Mouse (Mus musculus): ENCODE data around the gene Rpsa. TPM values are rescaled to one million over a fixed set of nuclear protein-coding genes. Genes with fewer than 3 reads are reported as not detected.

Gene Rpsa
- polyA plus RNA-seq, 1 experiment from 2014 or later: 1,180 TPM

DNA sequence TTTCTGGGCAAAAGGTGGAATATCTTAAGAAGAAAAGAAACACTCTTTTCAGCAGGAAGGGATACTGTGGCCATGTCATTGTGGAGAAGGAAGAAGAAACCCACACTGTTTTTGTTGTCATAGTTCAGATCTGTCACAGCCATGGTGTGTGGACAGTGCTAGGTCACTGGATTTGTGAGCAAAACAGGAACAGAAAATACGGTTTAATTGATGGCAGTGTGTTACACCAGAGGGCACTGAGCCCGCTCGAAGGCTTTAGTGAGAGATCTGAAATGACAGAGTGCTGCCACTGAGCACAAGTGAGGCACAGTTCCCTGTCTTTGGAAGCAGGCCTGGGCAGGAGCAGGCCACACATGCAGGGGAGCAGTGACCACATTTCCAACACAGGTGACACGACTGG lies 9.3 kb upstream of the Rpsa start:
- Histone ChIP-seq H3K4me3 (replicated peaks; ENCODE audit: low read length) (no peak overlapping the region), H3K9ac (no peak overlapping the region), H3K27me3 (ENCODE audit: control insufficient read depth, insufficient read depth, low read length) (no peaks in the 10 kb centered on the region), H3K9me3 (ENCODE audit: control insufficient read depth, low read length) (no peaks in the 10 kb centered on the region), H3K27ac (no peak overlapping the region), H3K4me1 (replicated peaks; ENCODE audit: control insufficient read depth, insufficient read depth, low read length) (no peaks in the 10 kb centered on the region), H3K36me3 (replicated peaks; ENCODE audit: control insufficient read depth, insufficient read depth) (peaks cover 63% of the 10 kb centered on the region), H3K4me2 (replicated peaks) (no peak overlapping the region)
- 94% methylated on average over 4 of the region's 4 CpGs for WGBS
- ATAC-seq (ENCODE audit: low FRiP score): no peak
- DNase-seq (ENCODE audit: low spot score): no peak

DNA sequence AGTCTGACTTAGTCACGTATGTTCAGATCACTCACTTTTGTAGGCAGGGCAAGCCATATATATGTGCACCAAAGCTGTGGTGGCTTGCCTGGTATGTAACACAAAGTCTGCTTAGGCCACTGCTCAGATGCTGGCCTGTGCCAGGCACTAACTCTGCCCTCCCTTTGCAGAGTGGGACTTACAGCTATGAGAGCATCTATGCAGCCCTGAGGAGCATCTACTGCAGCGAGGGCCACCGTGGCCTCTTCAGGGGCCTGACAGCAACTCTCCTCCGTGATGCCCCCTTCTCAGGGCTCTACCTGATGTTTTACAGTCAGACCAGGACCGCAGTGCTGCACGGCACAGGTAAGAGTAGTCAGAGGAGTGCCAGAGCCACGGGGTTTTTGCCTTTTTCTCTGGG lies 7.0 kb upstream of the Rpsa start:
- 92% methylated on average over 7 of the region's 7 CpGs for WGBS
- H3K36me3 ChIP-seq (replicated peaks; ENCODE audit: control insufficient read depth, insufficient read depth): peaks cover 75% of the 10 kb centered on the region

DNA sequence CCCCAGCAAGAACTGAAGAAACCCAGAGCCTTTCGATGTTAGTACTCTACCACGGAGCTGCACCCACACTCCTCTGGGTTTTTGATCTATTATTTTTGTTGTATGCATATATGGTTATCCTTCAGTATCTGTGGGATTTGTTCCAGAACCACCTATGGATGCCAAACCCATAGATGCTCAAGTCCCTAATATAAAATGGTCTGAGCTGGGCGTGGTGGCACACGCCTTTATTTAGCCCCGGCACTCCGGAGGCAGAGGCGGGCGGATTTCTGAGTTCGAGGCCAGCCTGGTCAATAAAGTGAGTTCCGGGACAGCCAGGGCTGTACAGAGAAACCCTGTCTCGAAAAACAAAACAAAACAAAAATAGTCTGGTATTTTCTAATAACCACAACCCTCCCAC lies 621 bp upstream of the Rpsa start:
- 62% methylated on average over 11 of the region's 11 CpGs for WGBS
- Histone ChIP-seq H3K4me3 (replicated peaks; ENCODE audit: low read length) (peak overlapping the region; percentile 100), H3K9ac (peak overlapping the region; percentile 71), H3K36me3 (replicated peaks; ENCODE audit: control insufficient read depth, insufficient read depth) (peaks cover 53% of the 10 kb centered on the region), H3K27me3 (ENCODE audit: control insufficient read depth, insufficient read depth, low read length) (no peaks in the 10 kb centered on the region), H3K4me2 (replicated peaks) (peak overlapping the region; percentile 55), H3K9me3 (ENCODE audit: control insufficient read depth, low read length) (no peaks in the 10 kb centered on the region), H3K4me1 (replicated peaks; ENCODE audit: control insufficient read depth, insufficient read depth, low read length) (peaks cover 11% of the 10 kb centered on the region), H3K27ac (peak overlapping the region; percentile 69)
- ATAC-seq (ENCODE audit: low FRiP score): peak; percentile 12; the same call in 1 of the 2 replicates
- no peak for DNase-seq (ENCODE audit: low spot score)

More for the DNA sequence above, 7.0 kb upstream of the Rpsa start:
- Histone ChIP-seq H3K27ac (no peak overlapping the region), H3K9me3 (ENCODE audit: control insufficient read depth, low read length) (no peaks in the 10 kb centered on the region), H3K4me3 (replicated peaks; ENCODE audit: low read length) (no peak overlapping the region), H3K9ac (no peak overlapping the region), H3K27me3 (ENCODE audit: control insufficient read depth, insufficient read depth, low read length) (no peaks in the 10 kb centered on the region), H3K4me2 (replicated peaks) (no peak overlapping the region), H3K4me1 (replicated peaks; ENCODE audit: control insufficient read depth, insufficient read depth, low read length) (no peaks in the 10 kb centered on the region)
- no peak for ATAC-seq (ENCODE audit: low FRiP score)
- no peak for DNase-seq (ENCODE audit: low spot score)

DNA sequence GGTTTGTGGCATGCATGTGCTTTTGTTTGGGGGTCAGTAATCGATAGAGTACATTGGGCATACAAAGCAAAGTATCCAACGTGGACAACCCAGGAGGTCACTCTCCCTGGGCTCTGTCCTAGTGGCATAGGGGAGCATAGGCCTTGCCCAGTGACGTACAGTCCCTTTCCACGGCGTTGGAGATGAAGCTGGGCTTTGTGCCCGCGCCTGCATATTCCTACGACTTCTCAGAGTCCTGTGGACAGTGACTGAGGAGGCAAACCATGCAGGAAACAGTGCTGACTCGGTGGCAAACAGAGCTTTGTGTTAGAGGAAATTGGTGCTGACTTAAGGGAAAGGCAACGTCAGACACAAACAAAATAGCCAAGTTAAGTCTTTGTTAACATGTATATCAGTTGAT lies 1.8 kb downstream of the Rpsa start:
- Histone ChIP-seq H3K4me3 (replicated peaks; ENCODE audit: low read length) (peak overlapping the region; percentile 100; the same call in 1 of the 2 replicates), H3K27me3 (ENCODE audit: control insufficient read depth, insufficient read depth, low read length) (no peaks in the 10 kb centered on the region), H3K9ac (0 out of 2 replicates have a peak overlapping the region, but pooled peaks have one; percentile 99), H3K36me3 (replicated peaks; ENCODE audit: control insufficient read depth, insufficient read depth) (peaks cover 44% of the 10 kb centered on the region), H3K4me2 (replicated peaks) (peak overlapping the region; percentile 89), H3K27ac (no peak overlapping the region), H3K4me1 (replicated peaks; ENCODE audit: control insufficient read depth, insufficient read depth, low read length) (peaks cover 11% of the 10 kb centered on the region), H3K9me3 (ENCODE audit: control insufficient read depth, low read length) (no peaks in the 10 kb centered on the region)
- no peak for ATAC-seq (ENCODE audit: low FRiP score)
- DNase-seq (ENCODE audit: low spot score): no peak
- WGBS: 77% methylated on average over 10 of the region's 10 CpGs

DNA sequence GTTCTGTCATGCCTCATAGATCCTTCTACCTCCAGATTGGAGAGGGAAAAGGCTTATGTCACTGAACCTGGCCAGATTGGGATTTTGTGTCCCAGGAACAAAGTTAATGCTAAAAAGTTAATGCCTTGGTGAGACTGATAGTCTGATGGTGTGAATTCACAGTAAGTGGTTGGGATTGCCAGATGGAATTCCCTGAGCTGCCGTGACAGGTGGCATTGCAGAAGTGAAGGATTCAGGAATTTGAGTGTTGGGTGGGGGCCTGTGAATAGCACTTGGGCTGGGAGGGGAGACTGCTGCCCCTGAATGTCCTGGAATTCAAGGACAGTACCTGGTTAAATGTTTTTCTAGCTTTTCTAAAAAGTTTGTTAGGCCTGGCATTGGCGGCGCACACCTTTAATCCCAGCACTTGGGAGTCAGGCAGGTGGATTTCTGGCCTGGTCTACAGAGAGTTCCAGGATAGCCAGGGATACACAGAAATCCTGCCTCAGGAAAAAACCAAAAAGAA lies 4.3 kb downstream of the Rpsa start:
- H3K27ac ChIP-seq: no peak overlapping the region
- no peak overlapping the region for H3K4me2 ChIP-seq (replicated peaks)
- H3K9me3 ChIP-seq (ENCODE audit: control insufficient read depth, low read length): no peaks in the 10 kb centered on the region
- no peak for DNase-seq (ENCODE audit: low spot score)
- H3K27me3 ChIP-seq (ENCODE audit: control insufficient read depth, insufficient read depth, low read length): no peaks in the 10 kb centered on the region
- no peak overlapping the region for H3K4me3 ChIP-seq (replicated peaks; ENCODE audit: low read length)
- 93% methylated on average over 3 of the region's 3 CpGs for WGBS
- ATAC-seq (ENCODE audit: low FRiP score): no peak
- no peak overlapping the region for H3K9ac ChIP-seq
- peaks cover 41% of the 10 kb centered on the region for H3K36me3 ChIP-seq (replicated peaks; ENCODE audit: control insufficient read depth, insufficient read depth)
- H3K4me1 ChIP-seq (replicated peaks; ENCODE audit: control insufficient read depth, insufficient read depth, low read length): peaks cover 11% of the 10 kb centered on the region

DNA sequence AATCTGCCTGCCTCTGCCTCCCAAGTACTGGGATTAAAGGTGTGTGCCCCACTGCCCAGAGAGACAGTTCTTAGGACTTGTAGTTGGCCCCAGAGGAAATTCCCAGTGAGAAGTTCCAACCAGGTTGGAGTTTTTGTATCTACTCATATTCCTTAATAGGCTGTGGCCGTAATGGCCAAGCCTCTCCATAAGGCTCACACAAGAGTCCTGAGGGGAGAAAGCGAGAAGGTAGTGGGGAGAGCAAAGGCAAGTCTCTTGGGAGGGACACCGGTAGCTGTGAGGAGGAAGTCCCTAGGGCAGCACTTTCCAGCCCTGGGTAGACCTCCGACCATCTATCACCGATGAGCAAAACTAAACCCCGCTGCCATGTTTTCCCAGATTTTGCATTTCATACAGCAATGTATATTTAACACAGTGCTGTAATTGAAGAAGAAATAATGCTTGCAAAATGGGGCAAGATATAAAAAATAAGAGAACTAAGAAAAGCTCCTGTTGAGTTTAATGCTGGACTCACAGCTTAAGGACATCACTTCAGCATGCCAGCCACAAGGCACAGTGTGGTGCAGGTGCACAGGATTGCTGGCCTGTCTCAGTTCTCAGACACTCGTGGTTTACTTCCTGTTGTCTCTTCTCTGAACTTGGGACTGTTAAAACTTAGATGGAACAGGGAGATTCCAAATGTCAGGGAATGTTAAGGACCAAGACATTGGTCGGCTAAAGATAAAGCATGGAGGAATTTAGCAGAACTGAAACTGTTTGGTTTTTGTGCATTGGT lies 5.7 kb downstream of the Rpsa start:
- H3K4me3 ChIP-seq (replicated peaks; ENCODE audit: low read length): no peak overlapping the region
- no peaks in the 10 kb centered on the region for H3K27me3 ChIP-seq (ENCODE audit: control insufficient read depth, insufficient read depth, low read length)
- H3K27ac ChIP-seq: no peak overlapping the region
- H3K9ac ChIP-seq: no peak overlapping the region
- peaks cover 11% of the 10 kb centered on the region for H3K4me1 ChIP-seq (replicated peaks; ENCODE audit: control insufficient read depth, insufficient read depth, low read length)
- DNase-seq (ENCODE audit: low spot score) (no peak), ATAC-seq (ENCODE audit: low FRiP score) (no peak)
- H3K4me2 ChIP-seq (replicated peaks): no peak overlapping the region
- WGBS: 47% methylated on average over 8 of the region's 8 CpGs
- no peaks in the 10 kb centered on the region for H3K9me3 ChIP-seq (ENCODE audit: control insufficient read depth, low read length)
- peaks cover 41% of the 10 kb centered on the region for H3K36me3 ChIP-seq (replicated peaks; ENCODE audit: control insufficient read depth, insufficient read depth)

DNA sequence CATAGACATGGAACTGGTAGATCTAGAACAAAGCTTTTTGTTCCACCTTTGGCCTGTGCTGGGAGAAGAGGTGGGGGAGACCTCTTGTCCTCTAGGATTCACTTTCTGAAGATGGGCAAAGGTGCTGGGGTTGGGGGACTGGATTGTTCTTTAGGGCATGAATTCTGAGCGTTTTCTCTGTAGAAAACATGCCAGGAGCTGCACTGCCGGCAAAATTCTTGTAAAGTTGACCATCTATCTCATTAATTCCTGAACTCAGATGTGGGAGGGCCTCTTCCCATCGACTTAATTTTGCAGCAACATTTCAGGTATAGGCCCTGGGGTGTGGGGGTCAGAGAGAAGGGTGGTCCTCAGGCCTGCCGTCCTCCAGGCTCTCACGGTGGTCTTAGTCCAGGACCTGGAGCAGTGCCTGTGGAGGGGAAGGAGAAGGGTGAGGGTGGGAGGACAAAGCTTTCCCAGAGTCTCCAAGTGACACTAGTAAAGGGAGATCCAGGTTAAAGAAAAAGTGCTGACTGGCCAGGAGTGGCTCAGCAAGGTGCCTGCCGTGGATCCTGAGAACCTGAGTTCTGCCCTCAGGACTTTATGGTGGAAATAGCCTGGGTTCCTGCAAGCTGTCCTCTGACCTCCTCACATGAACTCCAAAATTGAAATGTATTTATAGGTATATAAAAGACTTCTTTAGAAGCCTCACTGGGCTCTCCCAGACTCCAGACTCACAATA lies 6.4 kb downstream of the Rpsa start:
- Histone ChIP-seq H3K9me3 (ENCODE audit: control insufficient read depth, low read length) (no peaks in the 10 kb centered on the region), H3K4me2 (replicated peaks) (no peak overlapping the region), H3K4me1 (replicated peaks; ENCODE audit: control insufficient read depth, insufficient read depth, low read length) (peaks cover 5% of the 10 kb centered on the region), H3K9ac (no peak overlapping the region), H3K27ac (no peak overlapping the region), H3K4me3 (replicated peaks; ENCODE audit: low read length) (no peak overlapping the region), H3K27me3 (ENCODE audit: control insufficient read depth, insufficient read depth, low read length) (no peaks in the 10 kb centered on the region), H3K36me3 (replicated peaks; ENCODE audit: control insufficient read depth, insufficient read depth) (peaks cover 39% of the 10 kb centered on the region)
- 61% methylated on average over 6 of the region's 6 CpGs for WGBS
- no peak for DNase-seq (ENCODE audit: low spot score)
- ATAC-seq (ENCODE audit: low FRiP score): no peak

DNA sequence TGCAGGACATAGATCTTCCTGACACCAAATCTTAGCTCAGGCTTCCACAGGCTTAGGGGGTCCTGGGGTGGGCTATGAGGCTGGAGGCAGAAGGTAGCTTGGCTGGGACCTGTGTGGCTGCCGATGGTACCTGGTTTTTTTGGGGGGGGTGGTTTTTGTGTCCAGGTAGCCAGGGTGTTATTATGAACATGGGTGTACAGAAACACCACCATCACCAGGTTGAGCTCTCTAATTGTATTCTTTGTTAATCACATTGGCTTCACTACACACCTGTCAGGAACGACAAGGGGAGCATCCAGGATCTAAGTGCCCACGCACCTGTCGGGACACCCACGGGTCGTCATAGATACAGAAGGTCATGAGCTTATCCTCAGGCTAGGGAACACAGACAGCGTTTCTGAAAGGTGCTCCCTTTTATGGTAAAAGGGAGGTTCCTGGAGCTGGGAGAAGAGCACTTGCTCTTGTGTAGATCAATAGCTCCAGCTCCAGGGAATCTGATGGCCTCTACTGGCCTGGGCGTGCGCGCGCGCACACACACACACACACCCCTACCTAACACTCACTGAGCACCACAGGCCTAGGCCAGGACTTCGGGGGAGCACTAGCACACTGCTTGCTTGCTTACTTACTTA lies 7.2 kb downstream of the Rpsa start:
- 85% methylated on average over 13 of the region's 13 CpGs for WGBS
- no peak; the same call in 1 of the 2 replicates for ATAC-seq (ENCODE audit: low FRiP score)

DNA sequence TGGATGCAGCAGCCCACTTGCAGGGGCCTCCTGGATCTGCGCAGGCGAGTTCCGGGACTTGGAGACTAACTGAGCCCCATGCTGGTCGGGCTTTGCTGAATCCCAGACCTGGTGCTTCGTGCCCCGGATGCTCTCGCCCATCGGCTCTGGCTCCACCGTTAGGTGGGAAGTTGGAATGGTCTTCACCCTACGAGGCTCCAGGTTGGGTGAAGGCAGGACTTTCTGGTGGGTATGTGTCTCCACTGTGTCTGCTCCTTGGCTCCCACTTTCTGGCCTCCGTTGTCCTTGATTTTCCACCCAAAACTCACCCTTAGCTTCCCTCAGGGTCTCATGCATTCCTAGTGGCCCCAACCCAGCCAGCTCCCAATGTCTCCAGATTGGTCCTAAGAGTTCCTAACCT lies 8.0 kb downstream of the Rpsa start:
- DNase-seq (ENCODE audit: low spot score): no peak
- 89% methylated on average over 11 of the region's 11 CpGs for WGBS
- ATAC-seq (ENCODE audit: low FRiP score): no peak

More for the DNA sequence above, 7.2 kb downstream of the Rpsa start:
- Histone ChIP-seq H3K27ac (no peak overlapping the region), H3K9ac (no peak overlapping the region), H3K4me1 (replicated peaks; ENCODE audit: control insufficient read depth, insufficient read depth, low read length) (no peaks in the 10 kb centered on the region), H3K27me3 (ENCODE audit: control insufficient read depth, insufficient read depth, low read length) (no peaks in the 10 kb centered on the region), H3K36me3 (replicated peaks; ENCODE audit: control insufficient read depth, insufficient read depth) (peaks cover 32% of the 10 kb centered on the region), H3K4me2 (replicated peaks) (no peak overlapping the region), H3K4me3 (replicated peaks; ENCODE audit: low read length) (no peak overlapping the region), H3K9me3 (ENCODE audit: control insufficient read depth, low read length) (no peaks in the 10 kb centered on the region)
- DNase-seq (ENCODE audit: low spot score): no peak

More for the DNA sequence above, 8.0 kb downstream of the Rpsa start:
- H3K36me3 ChIP-seq (replicated peaks; ENCODE audit: control insufficient read depth, insufficient read depth): peaks cover 25% of the 10 kb centered on the region
- H3K9ac ChIP-seq: no peak overlapping the region
- H3K27ac ChIP-seq: no peak overlapping the region
- no peaks in the 10 kb centered on the region for H3K27me3 ChIP-seq (ENCODE audit: control insufficient read depth, insufficient read depth, low read length)
- H3K4me3 ChIP-seq (replicated peaks; ENCODE audit: low read length): no peak overlapping the region
- no peak overlapping the region for H3K4me2 ChIP-seq (replicated peaks)
- no peaks in the 10 kb centered on the region for H3K9me3 ChIP-seq (ENCODE audit: control insufficient read depth, low read length)
- H3K4me1 ChIP-seq (replicated peaks; ENCODE audit: control insufficient read depth, insufficient read depth, low read length): no peaks in the 10 kb centered on the region

All from hindbrain, embryonic 14.5 days (tissue).